Mouse (Mus musculus): ENCODE results near the gene Gp2. TPM values are rescaled to one million over a fixed set of nuclear protein-coding genes. Genes with fewer than 3 reads are reported as not detected.

The Gp2 gene
- not detected in 2 replicates for polyA plus RNA-seq (2012; ENCODE audit: insufficient read depth, insufficient read length, missing spikeins)

DNA sequence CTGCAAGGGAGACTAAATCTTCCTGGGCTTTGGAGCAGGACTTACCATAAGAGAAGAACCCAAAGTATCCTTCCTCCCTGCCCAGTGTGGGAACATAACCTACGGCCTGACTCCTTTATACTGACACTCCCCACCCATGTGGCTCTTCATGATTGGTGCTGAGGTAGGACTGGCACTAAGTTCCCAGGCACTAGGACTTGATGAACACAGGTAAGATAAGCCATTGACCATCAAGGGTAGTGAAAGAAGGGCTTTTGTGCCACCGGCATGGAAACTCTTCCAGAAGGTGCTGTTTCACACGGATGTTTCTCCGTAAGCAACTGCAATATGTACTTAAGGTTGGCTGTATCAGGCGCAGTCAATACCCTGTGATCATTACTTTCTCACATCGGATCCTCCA is at the start of gene Gp2:
Gp2 (minus strand) TSS at position 101 of the 400 bp plus-strand sequence.
- no peak within 1 kb of the TSS for H3K4me3 ChIP-seq (ENCODE audit: insufficient read depth, low read length)
- no peak within 1 kb of the TSS for H3K27ac ChIP-seq (ENCODE audit: insufficient read depth, low read depth, low read length)
- no peaks in the 10 kb centered on the region for H3K4me1 ChIP-seq (ENCODE audit: control insufficient read depth, insufficient read depth, low read length)
- TF ChIP-seq POLR2A (IDR thresholded peaks at IDR 0.05; ENCODE audit: borderline replicate concordance, low read depth, low read length) (no peak), CTCF (IDR thresholded peaks at IDR 0.05; ENCODE audit: low read depth, low read length) (no peak)

DNA sequence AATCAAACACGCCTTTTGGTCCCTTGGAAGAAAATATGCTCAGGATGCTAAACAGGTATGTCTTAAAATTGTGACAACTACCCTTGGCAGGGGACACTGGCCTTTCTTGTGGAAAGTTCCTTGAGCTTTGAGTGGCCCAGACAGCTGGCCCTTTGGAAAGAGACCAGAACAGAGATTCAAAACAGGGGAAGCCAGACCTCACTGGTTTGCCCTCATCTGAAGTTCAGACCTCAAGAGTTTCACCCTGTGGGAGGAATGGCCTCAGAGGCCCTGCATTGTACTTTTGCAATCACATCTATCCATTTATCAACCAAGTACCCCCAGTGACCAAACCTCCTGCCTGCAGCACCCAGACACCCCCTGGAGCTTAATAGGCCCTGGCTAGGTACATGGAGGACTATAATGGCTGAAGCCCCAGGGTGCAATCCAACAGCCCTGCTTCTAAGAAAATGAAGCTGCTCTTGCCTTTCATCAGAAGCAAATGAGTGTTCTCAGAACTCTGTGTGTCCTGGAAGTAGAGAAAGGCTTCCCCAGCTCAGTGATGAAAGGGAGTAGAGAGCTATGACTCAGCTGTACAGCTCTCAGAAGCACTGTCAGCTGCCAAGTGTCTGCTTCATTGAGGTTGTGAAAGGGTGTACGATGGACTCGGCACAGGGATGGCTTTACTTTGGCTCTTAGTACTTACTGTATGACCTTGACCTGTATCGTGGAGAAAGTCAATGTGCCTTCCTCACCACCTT is 31.1 kb upstream of the Gp2 start:
- TF ChIP-seq POLR2A (IDR thresholded peaks at IDR 0.05; ENCODE audit: borderline replicate concordance, low read depth, low read length), result no peak
- TF ChIP-seq CTCF (IDR thresholded peaks at IDR 0.05; ENCODE audit: low read depth, low read length), result no peak
- Histone ChIP-seq H3K4me1 (ENCODE audit: control insufficient read depth, insufficient read depth, low read length) (no peaks in the 10 kb centered on the region), H3K27ac (ENCODE audit: insufficient read depth, low read depth, low read length) (no peak overlapping the region), H3K4me3 (ENCODE audit: insufficient read depth, low read length) (no peak overlapping the region)

DNA sequence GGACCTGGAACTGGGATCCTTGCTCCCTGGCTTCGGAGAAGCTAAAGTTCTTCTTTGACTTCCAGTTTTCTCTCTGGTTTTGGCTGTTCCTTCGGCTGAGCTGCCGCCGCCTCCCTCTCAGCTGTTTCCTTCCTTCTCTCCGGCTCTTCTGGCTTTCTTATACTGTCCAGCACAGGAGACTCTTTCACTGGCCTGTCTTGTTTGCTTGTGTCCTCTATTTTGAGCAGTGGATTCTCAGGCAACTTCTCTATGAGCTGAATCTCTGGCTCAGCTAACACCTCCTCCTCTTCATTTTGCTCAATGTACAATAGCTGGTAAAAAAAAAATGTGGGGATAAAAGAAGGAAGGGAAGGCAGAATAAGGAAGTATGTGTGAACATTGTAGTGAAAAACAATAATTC is 27.6 kb upstream of the Gp2 start:
- Histone ChIP-seq H3K27ac (ENCODE audit: insufficient read depth, low read depth, low read length) (no peak overlapping the region), H3K4me1 (ENCODE audit: control insufficient read depth, insufficient read depth, low read length) (no peaks in the 10 kb centered on the region), H3K4me3 (ENCODE audit: insufficient read depth, low read length) (no peak overlapping the region)
- TF ChIP-seq POLR2A (IDR thresholded peaks at IDR 0.05; ENCODE audit: borderline replicate concordance, low read depth, low read length) (no peak), CTCF (IDR thresholded peaks at IDR 0.05; ENCODE audit: low read depth, low read length) (no peak)

DNA sequence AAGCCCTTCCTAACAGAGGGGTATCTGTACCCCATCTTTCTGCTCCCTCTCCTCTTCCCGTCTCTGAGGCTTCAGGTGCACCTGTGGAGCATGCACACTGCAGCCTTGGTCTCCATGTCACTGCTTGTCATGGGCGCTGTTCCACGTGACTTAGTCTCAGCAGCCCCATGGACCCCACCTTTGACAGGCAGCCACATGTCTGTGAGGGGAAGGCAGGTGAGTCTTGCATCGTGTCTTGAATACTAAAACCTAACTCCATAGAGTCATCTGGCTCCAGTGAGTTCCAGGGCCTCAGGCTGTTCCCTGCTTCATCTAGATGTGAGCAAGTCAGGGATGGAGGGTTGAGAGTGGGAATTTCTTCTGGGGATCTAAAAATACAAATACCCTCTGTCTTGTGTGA is 25.1 kb upstream of the Gp2 start:
- Histone ChIP-seq H3K4me1 (ENCODE audit: control insufficient read depth, insufficient read depth, low read length) (no peaks in the 10 kb centered on the region), H3K4me3 (ENCODE audit: insufficient read depth, low read length) (no peak overlapping the region), H3K27ac (ENCODE audit: insufficient read depth, low read depth, low read length) (no peak overlapping the region)
- no peak for TF ChIP-seq CTCF (IDR thresholded peaks at IDR 0.05; ENCODE audit: low read depth, low read length)
- TF ChIP-seq POLR2A (IDR thresholded peaks at IDR 0.05; ENCODE audit: borderline replicate concordance, low read depth, low read length), result no peak

DNA sequence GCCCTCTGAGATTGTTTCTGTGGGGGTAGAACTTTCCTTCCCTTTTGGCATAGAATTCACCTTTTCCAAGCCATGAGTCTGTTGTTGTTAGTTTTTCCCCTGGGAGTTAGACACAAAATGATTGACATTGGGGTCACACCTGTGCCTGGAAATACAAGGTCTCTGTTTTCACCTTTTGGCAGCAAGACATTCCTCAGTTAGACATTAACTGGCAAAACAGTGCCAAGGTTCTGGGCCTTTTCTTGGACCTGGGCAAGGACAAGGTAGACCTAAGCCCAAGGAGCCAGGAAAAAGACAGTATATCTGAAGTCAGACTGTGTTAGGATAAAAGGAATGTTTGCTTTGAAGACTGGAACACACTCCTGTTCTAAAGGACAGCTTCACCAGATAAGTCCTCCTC is 20.2 kb upstream of the Gp2 start, which contains the start of gene Umod:
Umod (minus strand) TSS at position 27 of the 400 bp plus-strand sequence.
- Histone ChIP-seq H3K27ac (ENCODE audit: insufficient read depth, low read depth, low read length) (no peak within 1 kb of the TSS), H3K4me3 (ENCODE audit: insufficient read depth, low read length) (no peak within 1 kb of the TSS), H3K4me1 (ENCODE audit: control insufficient read depth, insufficient read depth, low read length) (no peaks in the 10 kb centered on the region)
- TF ChIP-seq POLR2A (IDR thresholded peaks at IDR 0.05; ENCODE audit: borderline replicate concordance, low read depth, low read length), result no peak
- TF ChIP-seq CTCF (IDR thresholded peaks at IDR 0.05; ENCODE audit: low read depth, low read length), result no peak

DNA sequence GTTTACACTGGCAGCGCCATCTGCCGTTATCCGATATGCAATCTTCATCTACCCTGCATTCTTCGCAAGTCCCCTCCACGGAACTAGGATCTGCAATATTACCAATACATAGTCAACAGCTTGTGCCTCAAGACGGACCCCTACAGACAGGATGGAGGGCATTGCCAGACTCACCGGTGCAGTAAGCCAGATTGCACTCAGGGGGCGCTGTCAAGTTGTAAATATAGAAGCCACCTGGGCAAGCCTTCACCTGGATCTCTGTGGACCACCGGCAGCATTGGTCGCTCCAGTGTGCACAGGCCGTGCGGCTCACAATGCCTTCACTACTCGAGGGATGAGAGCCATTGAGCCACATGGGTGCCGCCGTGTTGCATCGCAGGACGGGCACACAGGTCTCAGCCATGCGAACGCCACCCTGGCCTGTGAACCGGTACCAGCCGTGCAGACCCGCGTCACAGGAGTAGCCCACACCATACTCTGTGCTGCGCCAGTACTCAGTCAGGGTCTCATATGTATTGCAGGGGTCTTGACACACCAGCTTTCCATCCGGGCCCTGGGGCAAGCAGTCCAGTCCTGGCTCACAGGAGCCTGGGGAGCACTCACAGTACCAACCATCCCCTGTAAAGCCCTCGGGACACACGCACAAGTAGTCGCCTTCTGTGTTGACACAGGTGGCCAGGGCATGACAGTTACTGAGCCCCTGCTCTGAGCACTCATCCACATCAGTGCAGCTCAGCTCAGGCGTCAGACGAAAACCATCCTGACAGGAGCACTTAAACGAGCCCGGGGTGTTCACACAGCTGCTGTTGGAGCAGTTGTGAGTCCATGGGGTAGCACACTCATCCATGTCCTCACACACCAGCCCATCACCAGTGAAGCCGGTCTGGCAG is 17.7 kb upstream of the Gp2 start:
- TF ChIP-seq CTCF (IDR thresholded peaks at IDR 0.05; ENCODE audit: low read depth, low read length) (no peak), POLR2A (IDR thresholded peaks at IDR 0.05; ENCODE audit: borderline replicate concordance, low read depth, low read length) (no peak)
- Histone ChIP-seq H3K27ac (ENCODE audit: insufficient read depth, low read depth, low read length) (no peak overlapping the region), H3K4me3 (ENCODE audit: insufficient read depth, low read length) (no peak overlapping the region), H3K4me1 (ENCODE audit: control insufficient read depth, insufficient read depth, low read length) (no peaks in the 10 kb centered on the region)

DNA sequence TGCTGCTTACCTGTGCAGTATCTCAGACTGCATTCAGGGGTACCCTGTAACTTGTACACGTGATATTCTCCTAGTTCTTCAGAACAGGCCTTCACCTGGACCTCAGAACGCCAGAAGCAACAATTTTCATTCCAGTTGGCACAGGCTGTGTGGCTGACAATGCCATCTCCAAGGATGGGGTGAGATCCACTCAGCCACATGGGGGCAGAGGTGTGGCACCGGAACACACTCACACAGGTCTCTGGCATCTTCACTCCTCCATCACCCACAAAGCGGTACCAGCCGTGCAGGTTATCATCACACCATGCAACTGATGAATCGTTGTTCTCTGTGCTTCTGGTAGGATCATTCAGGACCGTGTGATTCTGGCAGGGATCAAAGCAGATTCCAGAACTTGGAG is 4.9 kb downstream of the Gp2 start:
- Histone ChIP-seq H3K4me3 (ENCODE audit: insufficient read depth, low read length) (no peak overlapping the region), H3K4me1 (ENCODE audit: control insufficient read depth, insufficient read depth, low read length) (no peaks in the 10 kb centered on the region), H3K27ac (ENCODE audit: insufficient read depth, low read depth, low read length) (no peak overlapping the region)
- TF ChIP-seq CTCF (IDR thresholded peaks at IDR 0.05; ENCODE audit: low read depth, low read length), result no peak
- TF ChIP-seq POLR2A (IDR thresholded peaks at IDR 0.05; ENCODE audit: borderline replicate concordance, low read depth, low read length), result no peak

DNA sequence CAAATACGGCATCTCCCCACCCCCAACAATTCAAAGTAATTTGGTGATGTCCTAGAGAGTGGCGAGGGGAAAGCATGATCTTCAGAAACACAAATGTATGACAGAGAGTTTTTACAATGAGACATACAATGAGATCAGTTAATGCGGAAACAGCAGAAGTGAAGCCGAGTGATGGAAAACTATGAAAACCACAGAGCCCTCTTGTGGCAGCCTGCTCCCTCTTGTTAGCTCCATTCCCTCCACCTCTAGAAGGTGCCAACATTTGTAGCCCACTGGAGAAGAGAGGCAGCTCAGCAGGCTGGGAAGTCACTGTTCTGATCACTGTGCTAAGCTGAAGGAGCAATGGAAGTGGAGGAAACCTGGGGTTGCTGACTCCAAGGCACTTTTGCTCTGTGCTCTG is 15.2 kb downstream of the Gp2 start:
- no peak for TF ChIP-seq POLR2A (IDR thresholded peaks at IDR 0.05; ENCODE audit: borderline replicate concordance, low read depth, low read length)
- no peak for TF ChIP-seq CTCF (IDR thresholded peaks at IDR 0.05; ENCODE audit: low read depth, low read length)
- H3K4me1 ChIP-seq (ENCODE audit: control insufficient read depth, insufficient read depth, low read length), result no peaks in the 10 kb centered on the region
- H3K4me3 ChIP-seq (ENCODE audit: insufficient read depth, low read length), result no peak overlapping the region
- no peak overlapping the region for H3K27ac ChIP-seq (ENCODE audit: insufficient read depth, low read depth, low read length)

DNA sequence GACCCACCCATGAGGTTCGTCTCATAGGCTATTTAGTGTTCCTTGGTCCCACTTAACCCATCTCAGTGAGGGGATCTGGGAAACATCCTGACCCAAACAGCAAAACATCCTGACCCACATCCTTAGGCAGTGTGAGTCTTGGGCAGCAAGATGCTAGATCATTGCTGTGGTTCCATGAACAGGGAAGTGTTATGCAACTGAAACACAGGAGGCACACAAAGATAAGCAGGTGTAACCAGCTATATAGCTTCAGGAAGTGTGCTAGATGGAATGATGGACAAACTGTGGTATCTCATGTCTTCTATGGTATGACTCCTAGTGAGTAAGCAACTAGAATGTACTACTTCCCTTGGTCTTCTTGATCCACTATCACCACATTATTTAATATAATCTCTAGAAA is 17.1 kb downstream of the Gp2 start:
- no peak overlapping the region for H3K27ac ChIP-seq (ENCODE audit: insufficient read depth, low read depth, low read length)
- TF ChIP-seq CTCF (IDR thresholded peaks at IDR 0.05; ENCODE audit: low read depth, low read length) (no peak), POLR2A (IDR thresholded peaks at IDR 0.05; ENCODE audit: borderline replicate concordance, low read depth, low read length) (no peak)
- no peaks in the 10 kb centered on the region for H3K4me1 ChIP-seq (ENCODE audit: control insufficient read depth, insufficient read depth, low read length)
- H3K4me3 ChIP-seq (ENCODE audit: insufficient read depth, low read length), result no peak overlapping the region

DNA sequence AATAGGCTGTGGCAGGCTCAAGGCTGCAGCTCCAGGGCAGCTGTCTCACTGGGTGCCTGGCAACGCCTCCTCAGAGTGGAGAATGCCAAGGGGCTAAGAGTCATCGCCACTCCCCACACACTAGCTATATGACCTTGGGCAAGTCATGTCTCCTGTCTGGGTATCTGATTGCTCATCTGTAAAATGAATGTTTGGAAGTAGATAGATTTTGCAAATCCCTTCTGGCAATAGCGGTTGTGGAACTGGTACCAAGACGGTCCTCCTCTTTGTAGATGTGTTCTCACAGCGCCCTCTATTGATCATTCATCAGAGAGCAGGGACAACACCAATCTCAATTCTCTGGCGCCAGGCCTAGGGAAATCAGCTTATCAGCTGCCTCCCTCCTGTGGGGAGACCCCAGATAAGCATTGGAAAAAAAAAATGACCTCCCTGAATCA is 31.9 kb downstream of the Gp2 start:
- no peaks in the 10 kb centered on the region for H3K4me1 ChIP-seq (ENCODE audit: control insufficient read depth, insufficient read depth, low read length)
- no peak overlapping the region for H3K27ac ChIP-seq (ENCODE audit: insufficient read depth, low read depth, low read length)
- no peak for TF ChIP-seq POLR2A (IDR thresholded peaks at IDR 0.05; ENCODE audit: borderline replicate concordance, low read depth, low read length)
- no peak for TF ChIP-seq CTCF (IDR thresholded peaks at IDR 0.05; ENCODE audit: low read depth, low read length)
- no peak overlapping the region for H3K4me3 ChIP-seq (ENCODE audit: insufficient read depth, low read length)

All from bone marrow macrophage, adult 2 months (primary cell).